Mouse (Mus musculus): ENCODE data around the gene Herpud2.
"Not testable (repeated sequence)": the region's sequence is repeated elsewhere in the genome, so short reads cannot be mapped to it uniquely, and the experiment has no call there.

The Herpud2 gene

GRCm38 (mm10) chr9:25148767-25149166 lies 2.9 kb downstream of the Herpud2 start:
- in situ Hi-C loops (cut with MboI, MseI): loop anchor here (25.0 kb wide), 1 partner anchor 1889 kb away; the partner anchor contains the start of genes Ncapd3 and Vps26b

DNA sequence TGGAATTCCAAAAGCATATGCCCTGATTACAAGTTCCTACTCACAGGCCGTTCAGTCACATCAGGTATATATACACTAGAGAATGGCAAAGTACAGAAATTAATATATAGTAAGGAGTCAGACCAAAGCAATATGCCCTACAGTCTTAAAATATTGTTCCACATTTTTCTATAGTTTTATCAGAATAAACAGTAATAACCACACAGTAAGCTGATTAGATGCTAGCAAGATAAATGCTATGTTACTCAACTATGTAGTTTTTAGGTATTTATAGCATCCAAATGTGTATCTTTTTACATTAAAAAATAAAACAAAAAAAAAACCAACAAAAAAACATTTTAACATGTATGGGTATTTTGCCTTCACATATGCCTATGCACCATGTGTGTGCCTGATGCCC lies 5.7 kb downstream of the Herpud2 start:
- in situ Hi-C loops (cut with MboI, MseI): loop anchor here (25.0 kb wide), 1 partner anchor 1891 kb away; the partner anchor contains the start of genes Ncapd3 and Vps26b

- in situ Hi-C loops (cut with MboI, MseI): loop anchor here (25.0 kb wide), 1 partner anchor 1893 kb away; the partner anchor contains the start of genes Ncapd3 and Vps26b
These were observed 7.7 kb downstream of the Herpud2 start for GRCm38 (mm10) chr9:25143950-25144349.

DNA sequence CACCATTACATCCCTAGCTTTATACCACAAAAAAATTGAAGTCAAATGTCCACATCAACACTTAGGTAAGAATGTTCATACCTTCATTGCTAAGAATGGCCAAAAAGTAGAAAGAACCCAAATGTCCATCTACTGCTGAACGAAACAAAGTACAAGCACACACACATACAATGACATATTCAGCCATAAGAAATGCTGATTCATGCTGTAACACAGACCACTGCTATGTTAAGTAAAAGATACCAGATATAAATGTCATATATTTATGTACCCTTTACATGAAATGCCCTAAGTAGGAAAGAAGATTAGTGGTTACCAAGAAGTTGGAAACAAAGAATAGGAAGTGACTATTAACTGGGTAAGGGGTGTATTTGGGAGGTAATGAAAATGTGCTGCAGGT lies 8.6 kb downstream of the Herpud2 start:
- in situ Hi-C loops (cut with MboI, MseI): loop anchor here (25.0 kb wide), 1 partner anchor 1894 kb away; the partner anchor contains the start of genes Ncapd3 and Vps26b

GRCm38 (mm10) chr9:25142041-25142440 lies 9.6 kb downstream of the Herpud2 start:
- in situ Hi-C loops (cut with MboI, MseI): loop anchor here (25.0 kb wide), 1 partner anchor 1895 kb away; the partner anchor contains the start of genes Ncapd3 and Vps26b

DNA sequence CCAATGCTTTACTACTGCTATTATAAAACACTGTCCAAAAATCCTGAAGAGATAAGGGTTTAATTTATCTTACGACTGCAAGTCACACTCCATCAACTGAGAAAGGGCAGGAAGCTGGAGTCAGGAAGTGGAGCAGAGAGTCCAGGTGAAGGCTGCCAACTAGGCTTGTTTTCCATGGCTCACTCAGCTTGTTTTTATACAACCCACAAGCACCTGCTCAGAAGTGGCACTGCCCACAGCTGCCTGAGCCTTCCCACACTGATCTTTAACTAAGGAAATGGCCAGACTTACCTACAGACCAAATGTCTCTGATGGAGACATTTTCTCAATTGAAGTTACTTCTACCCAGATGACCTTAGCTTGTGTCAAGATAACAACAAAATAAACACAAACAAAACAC lies 11.3 kb downstream of the Herpud2 start:
- in situ Hi-C loops (cut with MboI, MseI): loop anchor here (25.0 kb wide), 1 partner anchor 1897 kb away; the partner anchor contains the start of genes Ncapd3 and Vps26b

- in situ Hi-C loops (cut with MboI, MseI): loop anchor here (25.0 kb wide), 1 partner anchor 1898 kb away; the partner anchor contains the start of genes Ncapd3 and Vps26b
These were observed 12.7 kb downstream of the Herpud2 start for GRCm38 (mm10) chr9:25138900-25139299.

- in situ Hi-C loops (cut with MboI, MseI): loop anchor here (25.0 kb wide), 1 partner anchor 1904 kb away; the partner anchor contains the start of genes Ncapd3 and Vps26b
These were observed 18.7 kb downstream of the Herpud2 start for GRCm38 (mm10) chr9:25132920-25133319.

- in situ Hi-C loops (cut with MboI, MseI): loop anchor here (25.0 kb wide), 1 partner anchor 1905 kb away; the partner anchor contains the start of genes Ncapd3 and Vps26b
These were observed 19.4 kb downstream of the Herpud2 start for GRCm38 (mm10) chr9:25132253-25132652.

DNA sequence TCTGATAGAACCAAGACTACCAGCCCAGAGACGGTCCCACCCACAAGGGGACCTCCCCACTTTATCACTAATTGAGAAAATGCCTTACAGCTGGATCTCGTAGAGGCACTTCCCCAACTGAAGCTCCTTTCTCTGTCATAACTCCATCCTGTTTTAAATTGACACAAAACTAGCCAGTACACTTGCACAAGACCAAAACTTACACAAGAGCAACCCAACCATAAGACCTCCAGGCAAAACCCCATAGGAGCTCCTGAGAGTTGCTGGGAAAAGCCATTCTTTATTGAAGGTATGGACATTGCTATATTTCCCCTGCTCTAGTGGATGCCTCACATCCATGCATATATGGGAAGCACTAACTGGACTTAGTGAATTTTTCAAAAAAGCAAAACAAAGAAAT lies 27.6 kb downstream of the Herpud2 start:
- in situ Hi-C loops (cut with MboI, MseI): no loop called here

- in situ Hi-C loops (cut with MboI, MseI): not testable (repeated sequence)
These were observed 28.0 kb downstream of the Herpud2 start for GRCm38 (mm10) chr9:25123590-25123989.

DNA sequence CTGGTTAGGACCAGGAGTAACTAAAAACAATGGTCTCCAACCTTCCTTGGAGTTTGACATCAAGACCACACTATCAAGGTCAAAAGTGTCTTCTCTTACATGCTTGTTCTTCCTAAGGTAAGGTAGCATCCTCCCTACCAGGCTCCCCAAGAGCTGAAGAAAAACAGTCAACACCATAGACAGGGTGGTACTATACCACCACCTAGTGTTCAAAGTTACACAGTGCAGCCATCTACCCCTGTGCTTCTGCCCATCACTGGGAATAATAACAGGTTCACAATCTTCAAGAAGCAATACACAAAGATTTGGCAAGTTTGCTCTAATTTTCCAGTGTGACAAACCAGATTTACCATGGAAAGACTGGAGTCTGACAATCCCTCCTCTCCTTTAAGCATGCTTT lies 47.0 kb downstream of the Herpud2 start:
- in situ Hi-C loops (cut with MboI, MseI): loop anchor here (10.0 kb wide), 1 partner anchor 400 kb away; no protein-coding TSS in a partner anchor

GRCm38 (mm10) chr9:25102881-25103280 lies 48.7 kb downstream of the Herpud2 start:
- in situ Hi-C loops (cut with MboI, MseI): loop anchor here (10.0 kb wide), 1 partner anchor 398 kb away; no protein-coding TSS in a partner anchor

GRCm38 (mm10) chr9:25090853-25091252 lies 60.8 kb downstream of the Herpud2 start:
- in situ Hi-C loops (cut with MboI, MseI): no loop called here

DNA sequence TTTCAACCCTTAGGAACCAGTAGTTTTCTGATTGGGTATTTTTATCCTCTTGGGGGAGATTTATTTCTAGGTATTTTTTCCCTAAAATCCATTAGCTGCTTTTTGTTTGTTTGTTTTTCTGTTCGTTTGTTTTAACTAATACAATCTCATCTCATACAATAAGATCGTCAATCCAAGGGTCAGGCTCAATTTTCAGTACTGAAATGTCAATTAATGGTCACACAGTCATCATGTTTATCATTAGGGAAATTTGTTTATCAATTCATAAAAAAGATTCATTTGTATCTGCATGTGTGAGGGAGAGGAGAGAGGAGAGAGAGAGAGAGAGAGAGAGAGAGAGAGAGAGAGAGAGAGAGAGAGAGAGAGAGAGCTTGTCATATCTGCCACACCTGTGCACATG lies 62.5 kb downstream of the Herpud2 start, which contains the start of gene Gm10181:
Gm10181 (plus strand) TSS at position 301 of the 400 bp plus-strand sequence.
- in situ Hi-C loops (cut with MboI, MseI): no loop called here

DNA sequence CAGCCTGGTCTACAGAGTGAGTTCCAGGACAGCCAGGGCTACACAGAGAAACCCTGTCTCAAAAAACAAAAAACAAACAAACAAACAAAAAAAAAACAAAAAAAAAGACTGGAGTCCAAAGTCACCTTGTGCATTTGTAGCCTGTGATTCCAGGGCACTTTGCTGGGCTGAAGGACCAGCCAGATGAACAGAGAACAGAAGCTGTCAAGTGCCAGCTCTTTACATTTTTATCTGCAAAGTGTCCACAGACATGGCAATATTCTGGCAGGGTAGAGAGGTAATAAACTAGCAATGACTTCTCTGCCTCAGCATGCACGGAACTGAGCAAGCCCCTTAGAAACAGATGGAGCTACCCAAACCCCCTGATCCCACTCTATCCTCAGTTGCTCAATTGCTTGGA lies 75.1 kb downstream of the Herpud2 start:
- in situ Hi-C loops (cut with MboI, MseI): no loop called here

GRCm38 (mm10) chr9:25075977-25076376 lies 75.6 kb downstream of the Herpud2 start:
- in situ Hi-C loops (cut with MboI, MseI): no loop called here

DNA sequence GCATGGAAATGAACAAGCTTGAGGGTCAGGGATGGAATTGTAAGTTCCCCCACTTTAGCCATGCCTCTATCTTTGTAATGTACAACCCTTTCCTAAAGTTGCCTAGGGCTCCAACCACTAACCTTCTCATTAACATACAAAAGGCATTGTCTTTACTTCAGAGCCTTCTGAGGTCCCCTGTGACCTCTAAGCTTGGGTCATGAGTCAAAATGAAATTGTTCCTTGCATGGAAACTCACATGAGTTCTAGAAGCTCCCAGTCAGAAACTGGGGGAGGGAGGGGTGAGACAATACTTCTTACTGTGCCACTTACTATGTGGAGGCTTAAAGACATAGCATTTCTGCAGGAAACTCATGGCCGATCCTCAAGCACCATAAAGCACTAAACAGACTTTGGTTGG lies 79.0 kb downstream of the Herpud2 start:
- in situ Hi-C loops (cut with MboI, MseI): no loop called here

GRCm38 (mm10) chr9:25058726-25059125 lies 92.9 kb downstream of the Herpud2 start:
- in situ Hi-C loops (cut with MboI, MseI): no loop called here

All from T-helper 1 cell (primary cell).